Mouse (Mus musculus) liver, embryonic 14.5 days (tissue): ENCODE measurements around the gene Apba2.

ENCODE experiments used
- CTCF ChIP-seq: IDR thresholded peaks from 2 replicates; pipeline ENCODE4 v1.5.1; 2016; ENCODE audit warnings: antibody characterized with exemption, low read depth, control low read depth
- EP300 ChIP-seq: IDR thresholded peaks from 2 replicates; pipeline ENCODE4 v1.6.1; 2016; ENCODE audit warnings: antibody characterized with exemption, low read depth

GRCm38 (mm10) chr7:64776708-64777489, 275.4 kb downstream of the Apba2 start:
- TF ChIP-seq EP300 (no peak), CTCF (no peak)
